Mouse (Mus musculus): ENCODE data around the gene Tmem50b.

- TF ChIP-seq CTCF (IDR thresholded peaks at IDR 0.05; ENCODE audit: control insufficient read depth, insufficient read depth, insufficient replicate concordance, low read depth, low read length) (no peak), POLR2A (IDR thresholded peaks at IDR 0.05; ENCODE audit: control insufficient read depth, low read depth, low read length) (no peak)
These were observed 4.1 kb upstream of the Tmem50b start for GRCm38 (mm10) chr16:91601693-91602092.

Measured in testis, adult 2 months (tissue).